Mouse (Mus musculus) neural tube, embryonic 13.5 days (tissue): ENCODE measurements at regions not wholly inside any gene's neighbourhood (a gene's known extent, or its start where the extent isn't known, plus 50 kb on each side); places are given as distances from the start of the nearest gene placed in this dataset.

ENCODE experiments used
- ATAC-seq: fragments of 200-750 bp; cut with Nextera tagmentation; 2 replicates; pipeline ENCODE4 v1.8.0; 2017; ENCODE audit warnings: low read depth, mild to moderate bottlenecking, moderate TSS enrichment, moderate library complexity
- H3K27ac ChIP-seq: fragments of 300-500 bp; sonication (generic); replicated peaks from 2 replicates; pipeline ENCODE4 v1.5.1; 2015; ENCODE audit warnings: moderate library complexity, mild to moderate bottlenecking, inconsistent platforms
- H3K27me3 ChIP-seq: fragments of 300-500 bp; sonication (generic); 2 replicates; pipeline ENCODE4 v1.6.1; 2015; ENCODE audit warnings: mild to moderate bottlenecking, inconsistent platforms
- H3K36me3 ChIP-seq: fragments of 300-500 bp; sonication (generic); 2 replicates; pipeline ENCODE4 v1.6.1; 2015; ENCODE audit warnings: mild to moderate bottlenecking, inconsistent platforms
- H3K4me1 ChIP-seq: fragments of 300-500 bp; sonication (generic); replicated peaks from 2 replicates; pipeline ENCODE4 v1.6.1; 2015; ENCODE audit warnings: inconsistent platforms
- H3K4me2 ChIP-seq: fragments of 300-500 bp; sonication (generic); 2 replicates; pipeline ENCODE4 v1.6.1; 2015; ENCODE audit warnings: inconsistent platforms, mild to moderate bottlenecking, moderate library complexity
- H3K4me3 ChIP-seq: fragments of 300-500 bp; sonication (generic); 2 replicates; pipeline ENCODE4 v1.5.1; 2015; ENCODE audit warnings: mild to moderate bottlenecking, inconsistent platforms
- H3K9ac ChIP-seq: fragments of 300-500 bp; sonication (generic); 2 replicates; pipeline ENCODE4 v1.6.1; 2015; ENCODE audit warnings: moderate library complexity, mild to moderate bottlenecking, inconsistent platforms
- H3K9me3 ChIP-seq: fragments of 300-500 bp; sonication (generic); 2 replicates; pipeline ENCODE4 v1.6.1; 2016; ENCODE audit warnings: inconsistent platforms
- WGBS: fragments of 180-500 bp; shearing (Covaris S2); methylation state at CpG from one replicate; pipeline ENCODE4 v1.1.7; 2015; 5-methylcytosine and 5-hydroxymethylcytosine counted together

- 47% methylated on average over 6 of the region's 6 CpGs for WGBS
- ATAC-seq, result no peak
- Histone ChIP-seq H3K27me3 (no peaks in the 10 kb centered on the region), H3K4me2 (no peak overlapping the region), H3K9ac (no peak overlapping the region), H3K4me3 (no peak overlapping the region), H3K9me3 (no peaks in the 10 kb centered on the region), H3K36me3 (no peaks in the 10 kb centered on the region), H3K27ac (no peak overlapping the region), H3K4me1 (no peaks in the 10 kb centered on the region)
Observed at GRCm38 (mm10) chr12:27437661-27438345, 95.4 kb upstream of the Sox11 start.

- no peak for ATAC-seq
- no peaks in the 10 kb centered on the region for H3K27me3 ChIP-seq
- no peaks in the 10 kb centered on the region for H3K9me3 ChIP-seq
- no peak overlapping the region for H3K9ac ChIP-seq
- no peak overlapping the region for H3K27ac ChIP-seq
- H3K4me3 ChIP-seq, result no peak overlapping the region
- H3K36me3 ChIP-seq, result no peaks in the 10 kb centered on the region
- no peaks in the 10 kb centered on the region for H3K4me1 ChIP-seq
- no peak overlapping the region for H3K4me2 ChIP-seq
- 63% methylated on average over 2 of the region's 2 CpGs for WGBS
Observed at GRCm38 (mm10) chr12:27431338-27431737, 89.0 kb upstream of the Sox11 start.

- Histone ChIP-seq H3K4me1 (no peaks in the 10 kb centered on the region), H3K27me3 (no peaks in the 10 kb centered on the region), H3K36me3 (no peaks in the 10 kb centered on the region), H3K27ac (no peak overlapping the region), H3K9ac (no peak overlapping the region), H3K9me3 (no peaks in the 10 kb centered on the region), H3K4me2 (no peak overlapping the region), H3K4me3 (no peak overlapping the region)
- ATAC-seq, result no peak
- 82% methylated on average over 8 of the region's 8 CpGs for WGBS
Observed at GRCm38 (mm10) chr12:27417387-27418009, 75.1 kb upstream of the Sox11 start.

GRCm38 (mm10) chr12:27410555-27410954 lies 68.2 kb upstream of the Sox11 start:
- Histone ChIP-seq H3K27me3 (no peaks in the 10 kb centered on the region), H3K27ac (no peak overlapping the region), H3K4me3 (no peak overlapping the region), H3K9ac (no peak overlapping the region), H3K4me2 (no peak overlapping the region), H3K36me3 (no peaks in the 10 kb centered on the region), H3K4me1 (no peaks in the 10 kb centered on the region), H3K9me3 (no peaks in the 10 kb centered on the region)
- ATAC-seq, result no peak
- 54% methylated on average over 4 of the region's 4 CpGs for WGBS

- no peaks in the 10 kb centered on the region for H3K4me1 ChIP-seq
- no peak overlapping the region for H3K9ac ChIP-seq
- 60% methylated on average over 4 of the region's 4 CpGs for WGBS
- 0 out of 2 replicates have a peak, but pooled peaks have one; percentile 50 for ATAC-seq
- no peak overlapping the region for H3K27ac ChIP-seq
- no peaks in the 10 kb centered on the region for H3K36me3 ChIP-seq
- no peaks in the 10 kb centered on the region for H3K9me3 ChIP-seq
- no peaks in the 10 kb centered on the region for H3K27me3 ChIP-seq
- H3K4me3 ChIP-seq, result no peak overlapping the region
- no peak overlapping the region for H3K4me2 ChIP-seq
Observed at GRCm38 (mm10) chr12:27408440-27408839, 66.1 kb upstream of the Sox11 start.

GRCm38 (mm10) chr12:27399392-27399791 lies 57.0 kb upstream of the Sox11 start:
- WGBS, result 80% methylated on average over 5 of the region's 5 CpGs

More at GRCm38 (mm10) chr12:27399392-27399791, 57.0 kb upstream of the Sox11 start:
- H3K4me3 ChIP-seq, result no peak overlapping the region
- H3K9me3 ChIP-seq, result no peaks in the 10 kb centered on the region
- no peaks in the 10 kb centered on the region for H3K4me1 ChIP-seq
- ATAC-seq, result no peak
- no peak overlapping the region for H3K27ac ChIP-seq
- no peaks in the 10 kb centered on the region for H3K27me3 ChIP-seq
- H3K9ac ChIP-seq, result no peak overlapping the region
- no peak overlapping the region for H3K4me2 ChIP-seq
- H3K36me3 ChIP-seq, result no peaks in the 10 kb centered on the region
